Mouse (Mus musculus) intestine, postnatal 0 days (tissue): ENCODE measurements at regions not wholly inside any gene's neighbourhood (a gene's known extent, or its start where the extent isn't known, plus 50 kb on each side); places are given as distances from the start of the nearest gene placed in this dataset.

Experiments
- ATAC-seq: fragments of 200-750 bp; cut with Nextera tagmentation; 2 replicates; pipeline ENCODE4 v1.8.0; 2017; ENCODE audit warnings: mild to moderate bottlenecking, moderate TSS enrichment, moderate library complexity
- H3K27ac ChIP-seq: fragments of 300-500 bp; sonication (generic); 2 replicates; pipeline ENCODE4 v1.5.1; 2014; ENCODE audit warnings: mild to moderate bottlenecking, low read depth, low read length, moderate library complexity
- H3K27me3 ChIP-seq: fragments of 300-500 bp; sonication (generic); replicated peaks from 2 replicates; pipeline ENCODE4 v1.6.1; 2014; ENCODE audit warnings: low read length, mixed read lengths; ENCODE audit not compliant: control insufficient read depth, insufficient read depth
- H3K36me3 ChIP-seq: fragments of 300-500 bp; sonication (generic); 2 replicates; pipeline ENCODE4 v1.6.1; 2014; ENCODE audit warnings: mild to moderate bottlenecking, moderate library complexity; ENCODE audit not compliant: control insufficient read depth, insufficient read depth
- H3K4me1 ChIP-seq: fragments of 300-500 bp; sonication (generic); replicated peaks from 2 replicates; pipeline ENCODE4 v1.6.1; 2014; ENCODE audit warnings: antibody characterized with exemption, low read length, mixed read lengths; ENCODE audit not compliant: control insufficient read depth, insufficient read depth
- H3K4me2 ChIP-seq: fragments of 300-500 bp; sonication (generic); replicated peaks from 2 replicates; pipeline ENCODE4 v1.6.1; 2014; ENCODE audit warnings: low read depth, mild to moderate bottlenecking, moderate library complexity
- H3K4me3 ChIP-seq: fragments of 300-500 bp; sonication (generic); 2 replicates; pipeline ENCODE4 v1.5.1; 2014; ENCODE audit warnings: low read depth, low read length
- H3K9ac ChIP-seq: fragments of 300-500 bp; sonication (generic); 2 replicates; pipeline ENCODE4 v1.6.1; 2014; ENCODE audit warnings: mild to moderate bottlenecking, low read depth, low read length
- H3K9me3 ChIP-seq: fragments of 300-500 bp; sonication (generic); 2 replicates; pipeline ENCODE4 v1.6.1; 2016; ENCODE audit warnings: mixed run types; ENCODE audit not compliant: control insufficient read depth
- CTCF ChIP-seq: sonication (generic); IDR thresholded peaks from 2 replicates; pipeline ENCODE4 v1.5.1; 2016; ENCODE audit warnings: low read depth, mild to moderate bottlenecking, control low read depth, antibody characterized with exemption, moderate library complexity
- WGBS: fragments of 180-500 bp; shearing (Covaris S2); extraction: QIAGEN DNeasy Blood & Tissue Kit; methylation state at CpG from one replicate; pipeline ENCODE4 v1.1.7; 2014; 5-methylcytosine and 5-hydroxymethylcytosine counted together

DNA sequence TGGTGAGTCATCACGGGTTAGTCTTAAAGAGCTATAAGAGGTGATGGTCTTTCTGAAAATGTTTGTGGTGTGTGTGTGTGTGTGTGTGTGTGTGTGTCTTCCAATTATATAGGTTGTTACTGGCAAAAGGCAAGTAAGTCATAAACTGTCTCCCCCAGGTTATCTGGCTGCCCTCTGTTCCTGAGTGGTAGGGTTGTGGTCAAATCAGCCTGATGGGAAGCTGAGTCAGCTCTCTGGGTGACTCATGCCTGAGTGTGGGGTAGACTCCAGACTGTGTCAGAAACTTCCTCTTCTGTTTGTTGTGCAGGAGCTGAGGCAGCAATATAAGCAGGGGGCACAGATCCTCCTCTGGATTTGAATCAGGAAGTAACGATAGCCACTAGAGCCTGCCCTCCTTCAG lies 656.8 kb upstream of the Tgif2lx2 start:
- no peak overlapping the region for H3K27ac ChIP-seq
- H3K27me3 ChIP-seq: no peaks in the 10 kb centered on the region
- no peak overlapping the region for H3K9ac ChIP-seq
- no peak overlapping the region for H3K4me2 ChIP-seq
- no peaks in the 10 kb centered on the region for H3K4me1 ChIP-seq
- H3K9me3 ChIP-seq: no peaks in the 10 kb centered on the region
- no peak for TF ChIP-seq CTCF
- ATAC-seq: peak; percentile 67; the same call in 1 of the 2 replicates
- 78% methylated on average over 2 of the region's 2 CpGs for WGBS
- no peak overlapping the region for H3K4me3 ChIP-seq
- H3K36me3 ChIP-seq: no peaks in the 10 kb centered on the region
